Mouse (Mus musculus): Measurements from ENCODE around the gene Jakmip3.

The Jakmip3 gene

GRCm38 (mm10) chr7:138947741-138948140 is 7.2 kb downstream of the Jakmip3 start:
- DNase-seq (ENCODE audit: low spot score in 2 of 2) = no peak

- DNase-seq (ENCODE audit: low spot score in 2 of 2) = no peak
Observed at GRCm38 (mm10) chr7:138948309-138948708, 7.8 kb downstream of the Jakmip3 start.

GRCm38 (mm10) chr7:138955787-138956186 is 15.3 kb downstream of the Jakmip3 start:
- DNase-seq (ENCODE audit: low spot score in 2 of 2) = no peak

- DNase-seq (ENCODE audit: low spot score in 2 of 2) = no peak
Observed at GRCm38 (mm10) chr7:138957106-138957505, 16.6 kb downstream of the Jakmip3 start.

- DNase-seq (ENCODE audit: low spot score in 2 of 2) = no peak
Observed at GRCm38 (mm10) chr7:138959747-138960146, 19.2 kb downstream of the Jakmip3 start.

- no peak for DNase-seq (ENCODE audit: low spot score in 2 of 2)
Observed at GRCm38 (mm10) chr7:138963756-138964155, 23.2 kb downstream of the Jakmip3 start.

GRCm38 (mm10) chr7:138968010-138968620 is 27.6 kb downstream of the Jakmip3 start:
- DNase-seq (ENCODE audit: low spot score in 2 of 2) = peak; percentile 43 to 47

- DNase-seq (ENCODE audit: low spot score in 2 of 2) = no peak
Observed at GRCm38 (mm10) chr7:138977510-138977909, 37.0 kb downstream of the Jakmip3 start.

GRCm38 (mm10) chr7:138984576-138984975 is 44.0 kb downstream of the Jakmip3 start:
- peak; percentile 50 to 68 for DNase-seq (ENCODE audit: low spot score in 2 of 2)

GRCm38 (mm10) chr7:138989156-138989555 is 48.6 kb downstream of the Jakmip3 start:
- no peak for DNase-seq (ENCODE audit: low spot score in 2 of 2)

GRCm38 (mm10) chr7:139002692-139003091 is 62.2 kb downstream of the Jakmip3 start:
- DNase-seq (ENCODE audit: low spot score in 2 of 2) = no peak

- DNase-seq (ENCODE audit: low spot score in 2 of 2) = no peak
Observed at GRCm38 (mm10) chr7:139003250-139003649, 62.7 kb downstream of the Jakmip3 start.

- DNase-seq (ENCODE audit: low spot score in 2 of 2) = no peak
Observed at GRCm38 (mm10) chr7:139009786-139010502, 69.4 kb downstream of the Jakmip3 start.

- DNase-seq (ENCODE audit: low spot score in 2 of 2) = peak; percentile 59 to 76
Observed at GRCm38 (mm10) chr7:139011027-139011426, 70.5 kb downstream of the Jakmip3 start.

GRCm38 (mm10) chr7:139011586-139011985 is 71.1 kb downstream of the Jakmip3 start:
- no peak for DNase-seq (ENCODE audit: low spot score in 2 of 2)

- DNase-seq (ENCODE audit: low spot score in 2 of 2) = no peak
Observed at GRCm38 (mm10) chr7:139012767-139013369, 72.3 kb downstream of the Jakmip3 start.

GRCm38 (mm10) chr7:139015143-139015542 is 74.6 kb downstream of the Jakmip3 start:
- no peak for DNase-seq (ENCODE audit: low spot score in 2 of 2)

GRCm38 (mm10) chr7:139016288-139016687 is 75.8 kb downstream of the Jakmip3 start:
- DNase-seq (ENCODE audit: low spot score in 2 of 2) = no peak

- peak in 1 of 2 experiments; percentile 58 for DNase-seq (ENCODE audit: low spot score in 2 of 2)
Observed at GRCm38 (mm10) chr7:139017249-139017903, 76.8 kb downstream of the Jakmip3 start.

GRCm38 (mm10) chr7:139020884-139021283 is 80.4 kb downstream of the Jakmip3 start:
- no peak for DNase-seq (ENCODE audit: low spot score in 2 of 2)

- DNase-seq (ENCODE audit: low spot score in 2 of 2) = no peak
Observed at GRCm38 (mm10) chr7:139021326-139021725, 80.8 kb downstream of the Jakmip3 start.

GRCm38 (mm10) chr7:139027136-139027535 is 86.6 kb downstream of the Jakmip3 start:
- peak in 1 of 2 experiments; percentile 49 for DNase-seq (ENCODE audit: low spot score in 2 of 2)

Measured in right cerebral cortex, postnatal 10 days (tissue).